Mouse (Mus musculus) lung, postnatal 25 days (tissue): ENCODE measurements around the gene Arl14.

Source experiments
- DNase-seq: peaks from one replicate; pipeline ENCODE4 v3.0.0; 2022; ENCODE audit warnings: low spot score

The Arl14 gene

DNA sequence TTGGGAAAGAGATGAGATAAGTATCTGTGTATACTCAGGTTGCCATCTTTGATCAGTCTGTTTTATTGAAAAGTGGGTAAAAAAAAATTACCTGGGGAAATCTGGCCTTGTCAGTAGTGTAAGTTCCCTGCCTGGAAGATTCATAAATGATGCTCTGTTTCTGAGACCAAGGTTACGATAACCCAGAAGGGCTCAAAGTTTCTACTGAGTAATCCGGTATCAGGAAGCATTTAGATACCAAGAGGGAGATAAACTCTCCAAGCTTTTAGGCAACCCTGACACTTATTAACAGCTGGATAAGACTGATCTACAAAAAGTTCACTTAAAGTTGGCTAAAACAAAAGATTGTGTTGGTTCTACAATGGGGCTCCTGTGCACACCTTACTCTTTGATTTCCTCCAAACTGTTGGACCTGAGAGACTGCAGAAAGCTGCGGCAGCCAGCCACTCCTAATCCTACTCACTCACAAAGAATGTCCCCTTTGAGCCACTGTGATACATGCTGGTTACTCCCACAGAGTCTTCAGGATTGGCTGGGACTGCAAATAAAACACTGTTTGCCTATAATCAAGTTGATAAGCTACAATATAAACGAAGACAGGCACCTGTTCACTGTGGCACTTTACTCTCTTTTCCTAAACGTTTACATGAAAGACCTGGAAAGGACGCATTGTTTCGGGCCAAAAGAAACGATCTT lies at the start of gene Arl14:
Gene Arl14 (plus strand): TSS at position 614 of the 696 bp plus-strand sequence.
- DNase-seq = no peak

DNA sequence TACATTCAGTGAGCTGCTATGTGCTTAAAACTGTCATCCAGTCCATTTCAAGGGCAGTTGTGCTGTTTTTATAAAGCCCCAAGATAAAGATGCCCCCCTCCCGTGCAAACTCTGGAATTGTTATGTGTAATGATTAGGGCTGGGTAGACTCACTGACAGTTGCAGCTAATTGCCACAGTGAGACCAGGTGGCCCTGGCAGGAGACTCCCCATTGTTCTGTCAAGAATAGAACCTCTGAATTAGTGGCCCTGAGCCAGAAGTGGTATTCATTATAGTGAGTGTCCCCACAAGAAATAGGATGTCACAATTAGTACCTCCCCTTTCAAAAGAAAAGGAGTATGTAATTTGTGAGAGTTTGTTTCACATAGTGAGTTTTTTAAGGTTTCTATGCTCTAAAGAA lies 47.0 kb upstream of the Arl14 start:
- DNase-seq = no peak

DNA sequence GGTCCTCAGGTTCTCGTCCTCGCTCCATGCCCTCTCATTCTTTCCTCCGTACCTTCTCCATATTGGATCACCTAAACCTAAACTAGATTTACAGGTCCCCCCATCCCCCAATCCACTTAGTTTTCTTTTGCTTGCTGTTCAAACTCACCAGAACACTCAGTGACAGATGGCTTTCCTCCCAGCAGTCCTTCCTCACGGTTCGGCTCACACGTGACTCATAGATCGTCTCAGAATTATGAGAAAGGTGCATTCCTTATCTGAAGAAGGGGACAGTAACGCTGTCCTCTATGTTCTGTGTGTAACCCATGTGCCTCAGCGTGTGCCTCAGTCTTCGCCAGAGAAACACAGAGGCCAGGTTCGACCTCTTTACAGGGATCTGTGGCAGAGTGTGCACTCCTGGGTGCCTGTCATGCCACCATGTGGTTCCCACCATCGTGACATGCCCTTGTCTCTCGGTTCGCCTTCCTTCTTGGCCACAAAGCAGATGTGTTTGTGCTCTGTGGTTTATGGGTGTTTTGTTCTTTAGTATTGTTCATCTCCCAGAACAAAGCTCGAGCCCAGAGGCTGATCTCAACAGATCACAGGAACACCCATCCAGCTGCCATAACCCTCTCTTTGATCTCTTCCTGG lies 44.9 kb upstream of the Arl14 start:
- peak; percentile 28 for DNase-seq

- no peak for DNase-seq
These were observed 44.3 kb upstream of the Arl14 start for GRCm38 (mm10) chr3:69177914-69178313.

GRCm38 (mm10) chr3:69178365-69179004 lies 43.7 kb upstream of the Arl14 start:
- no peak for DNase-seq

GRCm38 (mm10) chr3:69181531-69181930 lies 40.7 kb upstream of the Arl14 start:
- DNase-seq = no peak

DNA sequence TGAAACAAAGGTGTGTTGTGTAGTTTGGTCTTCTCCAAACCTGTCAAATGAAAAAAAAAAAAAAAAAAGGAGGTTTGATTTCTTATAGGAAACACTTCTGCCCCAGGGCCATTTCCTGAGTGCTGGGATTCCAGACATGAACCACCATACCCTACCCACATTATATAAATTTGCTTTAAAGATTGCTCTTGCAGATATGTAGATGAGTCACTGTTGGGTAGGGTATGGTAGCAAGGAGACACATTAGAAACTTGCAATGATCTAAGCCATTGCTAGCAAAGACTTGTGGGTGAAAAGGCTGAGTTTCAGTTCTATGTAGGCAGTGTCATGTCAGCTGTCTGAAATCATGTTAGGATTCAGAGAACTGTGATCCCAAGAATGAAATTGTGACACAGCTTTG lies 40.0 kb upstream of the Arl14 start:
- no peak for DNase-seq

- DNase-seq = no peak
These were observed 37.0 kb upstream of the Arl14 start for GRCm38 (mm10) chr3:69185244-69185643.

DNA sequence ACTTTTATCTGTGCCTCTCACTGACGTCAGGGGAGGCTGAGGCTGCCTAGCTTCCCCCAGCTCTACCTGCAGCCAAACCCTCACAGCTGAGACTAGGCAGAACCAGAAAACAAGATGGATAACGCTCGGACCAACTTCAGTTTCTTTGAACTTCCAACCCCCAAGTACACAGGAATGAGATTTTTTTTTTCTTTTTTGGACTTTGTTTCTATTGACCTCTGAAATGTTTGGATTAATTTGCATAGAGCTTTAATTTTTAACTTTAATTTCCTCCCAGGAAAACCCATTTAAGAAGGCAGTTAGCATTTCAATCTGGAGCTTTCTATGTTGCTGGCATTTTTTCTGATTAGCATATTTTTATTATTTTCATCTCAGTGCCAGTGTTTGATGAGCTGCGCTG lies 36.2 kb upstream of the Arl14 start:
- no peak for DNase-seq

DNA sequence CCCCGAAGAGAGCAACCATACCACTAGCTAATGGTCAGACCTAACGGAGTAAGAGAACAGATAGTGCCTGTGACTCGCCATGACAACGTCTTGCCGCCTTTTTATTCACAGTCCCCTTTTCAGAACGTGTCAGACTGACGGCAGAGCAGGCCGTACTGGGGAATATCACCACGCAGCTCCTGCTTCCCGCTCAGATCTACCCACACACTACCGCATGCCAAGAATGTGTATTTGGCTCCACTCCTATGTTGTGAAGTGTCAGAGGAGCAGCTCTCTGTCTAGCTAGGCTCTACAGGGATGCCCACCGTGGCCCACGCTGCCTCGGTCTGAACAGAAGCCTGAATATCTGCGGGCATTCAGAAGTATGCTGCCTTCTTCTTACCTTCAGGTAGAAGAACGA lies 35.6 kb upstream of the Arl14 start:
- DNase-seq = no peak

GRCm38 (mm10) chr3:69192995-69193394 lies 29.2 kb upstream of the Arl14 start:
- no peak for DNase-seq

- DNase-seq = no peak
These were observed 27.7 kb upstream of the Arl14 start for GRCm38 (mm10) chr3:69194496-69194895.

GRCm38 (mm10) chr3:69195251-69195650 lies 27.0 kb upstream of the Arl14 start:
- no peak for DNase-seq

- DNase-seq = no peak
These were observed 24.1 kb upstream of the Arl14 start for GRCm38 (mm10) chr3:69198098-69198497.

DNA sequence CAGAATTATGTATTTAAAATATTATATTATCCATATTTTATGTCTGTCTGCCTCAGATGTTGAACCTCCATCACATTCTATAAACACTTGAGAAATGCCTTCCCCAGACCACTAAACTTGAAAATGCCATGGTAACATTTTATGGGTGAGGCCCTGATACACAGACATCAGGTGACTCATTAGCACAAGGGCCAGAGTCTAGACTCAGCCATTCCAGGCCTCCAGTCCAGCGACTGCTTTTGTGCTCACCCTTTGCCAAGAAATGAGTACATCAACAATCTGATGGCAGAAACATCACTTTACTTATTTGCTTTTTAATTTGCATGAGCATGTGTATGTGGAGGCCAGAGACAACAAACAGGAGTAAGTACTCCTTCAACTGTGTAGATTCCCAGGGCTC lies 22.0 kb upstream of the Arl14 start:
- DNase-seq = peak; percentile 7

DNA sequence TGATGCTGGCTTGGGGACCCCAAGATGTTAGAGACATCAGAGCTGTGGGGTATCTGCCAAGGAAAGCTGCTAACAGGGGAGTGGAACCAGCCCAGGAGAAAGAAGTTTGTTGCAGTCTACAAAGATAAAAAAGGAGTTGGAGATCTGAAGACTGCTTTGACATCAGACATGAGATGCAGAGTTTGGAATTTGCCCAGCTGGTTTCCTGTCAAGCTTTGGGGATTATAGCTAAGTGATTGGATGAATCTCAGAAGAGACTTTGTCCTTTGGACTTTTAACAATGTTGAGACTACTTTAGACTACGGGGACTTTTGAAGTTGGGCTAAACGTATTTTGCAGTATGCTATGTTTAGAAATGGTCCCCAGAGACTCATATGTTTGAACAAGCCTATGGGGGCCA lies 21.0 kb upstream of the Arl14 start:
- no peak for DNase-seq

DNA sequence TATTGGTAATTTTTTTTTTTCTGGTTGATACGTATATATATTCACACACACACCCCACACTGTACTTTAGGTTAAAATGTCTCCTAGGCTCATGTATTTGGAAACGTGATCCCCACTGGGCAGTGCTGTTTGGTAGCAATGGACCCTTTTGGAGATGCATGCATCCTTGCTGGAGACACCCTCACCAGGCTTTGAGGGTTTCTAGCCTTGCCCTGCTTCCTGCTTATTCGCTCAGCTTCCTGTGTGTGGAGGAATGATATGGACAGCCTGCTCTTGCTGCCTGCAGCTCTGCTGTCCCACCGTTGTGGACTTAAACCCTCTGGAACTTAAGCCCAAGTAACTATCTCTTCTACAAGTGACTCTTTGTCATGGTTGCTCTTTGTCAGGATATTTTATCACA lies 19.3 kb upstream of the Arl14 start:
- no peak for DNase-seq

DNA sequence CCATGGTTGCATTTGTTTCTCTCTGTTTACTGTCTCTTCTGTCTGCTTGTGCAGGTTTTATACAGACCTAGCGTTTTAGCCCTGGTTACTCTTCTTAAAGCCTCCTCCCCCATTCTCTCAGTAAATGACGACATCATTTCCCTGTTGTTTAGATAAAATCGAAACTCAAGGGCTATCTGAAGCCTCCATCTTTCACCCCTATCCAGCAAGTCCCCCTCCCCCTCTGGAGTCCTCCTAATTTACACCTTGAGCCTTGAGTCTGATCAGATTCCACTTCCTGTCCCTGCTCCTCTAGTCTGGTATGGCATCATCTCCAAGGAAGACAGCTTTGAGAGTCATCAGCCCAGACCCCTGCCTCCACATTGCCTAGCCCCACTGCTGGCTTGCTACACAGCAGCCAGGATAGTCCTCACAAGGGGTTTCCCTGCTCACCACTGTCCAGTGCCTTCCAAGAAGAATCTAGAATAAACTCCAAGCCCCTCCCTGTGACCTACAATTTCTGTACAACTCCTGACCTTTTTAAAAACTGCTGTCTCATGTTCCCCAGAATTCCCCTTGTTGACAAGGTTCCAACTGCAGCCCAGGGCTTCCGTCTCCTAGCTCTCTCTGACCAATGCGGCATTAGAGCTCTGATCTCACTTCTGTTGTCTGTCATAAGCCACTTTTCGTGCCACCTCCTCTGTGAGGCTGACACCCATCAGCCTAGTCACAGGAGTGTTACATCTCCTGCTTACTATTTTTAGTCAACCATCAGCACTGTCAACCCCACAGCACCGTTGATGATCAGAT lies 16.8 kb upstream of the Arl14 start:
- DNase-seq = peak; percentile 4

DNA sequence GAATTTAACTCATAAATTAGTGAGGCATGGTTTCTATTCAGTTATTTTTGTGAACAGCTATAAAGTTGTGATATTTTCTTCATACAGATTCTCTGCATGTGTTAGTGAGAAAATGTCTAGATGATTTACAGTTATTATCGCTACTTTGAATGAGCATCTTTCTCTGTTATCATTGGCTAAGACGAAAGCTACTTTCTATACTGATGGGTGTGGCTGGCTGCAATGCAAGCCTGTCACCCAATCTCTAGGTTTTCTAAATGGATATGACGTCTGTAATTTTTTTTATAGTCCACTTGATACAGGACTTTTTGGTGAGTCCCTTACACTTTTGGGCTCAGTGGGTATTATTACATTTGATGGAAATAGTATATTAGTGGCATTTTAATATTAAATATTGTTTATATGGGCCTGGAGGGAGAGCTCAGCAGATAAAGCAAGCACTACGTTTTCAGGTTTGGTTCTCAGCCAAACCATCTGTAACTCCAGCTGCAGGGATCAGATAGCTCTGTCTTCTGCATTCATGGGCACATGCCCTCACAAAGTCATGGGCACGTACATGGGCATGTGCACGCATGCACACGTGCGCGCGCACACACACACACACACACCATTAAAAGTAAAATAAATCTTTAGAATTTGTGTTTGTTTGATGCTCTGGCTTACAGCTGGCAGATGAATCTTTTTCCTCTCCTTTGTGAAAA lies 15.9 kb upstream of the Arl14 start:
- no peak for DNase-seq

GRCm38 (mm10) chr3:69208441-69209309 lies 13.5 kb upstream of the Arl14 start:
- DNase-seq = peak; percentile 30

DNA sequence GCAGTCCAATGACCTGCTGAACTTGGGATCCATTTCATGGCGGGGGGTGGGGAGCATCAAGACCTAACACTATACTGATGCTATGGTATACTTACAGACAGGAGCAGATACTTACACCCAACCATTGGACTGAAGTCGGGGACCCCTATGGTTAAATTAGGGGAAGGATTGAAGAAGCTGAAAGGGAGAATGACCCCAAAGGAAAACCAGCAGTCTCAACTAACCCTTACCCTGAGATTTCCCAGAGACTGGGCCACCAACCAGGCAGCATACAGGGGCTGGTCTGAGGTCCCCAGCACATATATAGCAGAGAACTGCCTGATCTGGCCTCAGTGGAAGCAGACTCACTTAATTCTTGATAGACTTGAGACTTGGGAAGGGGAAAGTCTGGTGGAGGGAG lies 10.0 kb upstream of the Arl14 start:
- no peak for DNase-seq
